Mouse (Mus musculus) kidney, embryonic 14.5 days (tissue): Measurements from ENCODE around the gene Khnyn. TPM values are rescaled to one million over a fixed set of nuclear protein-coding genes. Genes with fewer than 3 reads are reported as not detected.
A peak's percentile ranks its signal among the peaks of the same experiment; 100 is the strongest.

Experiments used
- ATAC-seq: fragments of 200-750 bp; cut with Nextera tagmentation; 2 replicates; pipeline ENCODE4 v1.8.0; 2017; ENCODE audit warnings: moderate number of reproducible peaks, mild to moderate bottlenecking, moderate TSS enrichment, moderate library complexity; ENCODE audit not compliant: low FRiP score, low TSS enrichment
- H3K27ac ChIP-seq: fragments of 300-500 bp; sonication (generic); 2 replicates; pipeline ENCODE4 v1.5.1; 2014; ENCODE audit warnings: low read depth, mild to moderate bottlenecking, low read length, moderate library complexity, mixed read lengths
- H3K27me3 ChIP-seq: fragments of 300-500 bp; sonication (generic); 2 replicates; pipeline ENCODE4 v1.6.1; 2014; ENCODE audit warnings: mild to moderate bottlenecking, low read length; ENCODE audit not compliant: control insufficient read depth, insufficient read depth
- H3K36me3 ChIP-seq: fragments of 300-500 bp; sonication (generic); 2 replicates; pipeline ENCODE4 v1.6.1; 2014; ENCODE audit warnings: low read length, mixed read lengths; ENCODE audit not compliant: control insufficient read depth, insufficient read depth
- H3K4me1 ChIP-seq: fragments of 300-500 bp; sonication (generic); 2 replicates; pipeline ENCODE4 v1.6.1; 2014; ENCODE audit warnings: low read length, mixed read lengths; ENCODE audit not compliant: control insufficient read depth, insufficient read depth
- H3K4me2 ChIP-seq: fragments of 300-500 bp; sonication (generic); replicated peaks from 2 replicates; pipeline ENCODE4 v1.6.1; 2014; ENCODE audit warnings: low read depth, mild to moderate bottlenecking, low read length
- H3K4me3 ChIP-seq: fragments of 300-500 bp; sonication (generic); 2 replicates; pipeline ENCODE4 v1.5.1; 2014; ENCODE audit warnings: mild to moderate bottlenecking, low read length
- H3K9ac ChIP-seq: fragments of 300-500 bp; sonication (generic); 2 replicates; pipeline ENCODE4 v1.6.1; 2014; ENCODE audit warnings: low read depth, mild to moderate bottlenecking, low read length, moderate library complexity
- H3K9me3 ChIP-seq: fragments of 300-500 bp; sonication (generic); 2 replicates; pipeline ENCODE4 v1.6.1; 2016; ENCODE audit warnings: low read length; ENCODE audit not compliant: control insufficient read depth
- WGBS: fragments of 180-500 bp; shearing (Covaris S2); extraction: QIAGEN DNeasy Blood & Tissue Kit; methylation state at CpG from one replicate; pipeline ENCODE4 v1.1.7; 2014; 5-methylcytosine and 5-hydroxymethylcytosine counted together
- polyA plus RNA-seq: library from polyadenylated mRNA; unstranded; fragments of >200 nt; fragmentation: Nextera tagmentation; extraction: Ambion mirVana; gene quantifications from 2 replicates; pipeline ENCODE4 v1.2.1, GENCODE M21; 2014

Gene Khnyn
- polyA plus RNA-seq, 1 experiment from 2014 or later, result 9.7 TPM

- H3K9me3 ChIP-seq, result no peaks in the 10 kb centered on the region
- 86% methylated on average over 14 of the region's 14 CpGs for WGBS
- H3K36me3 ChIP-seq, result peaks cover 93% of the 10 kb centered on the region
- peaks cover 8% of the 10 kb centered on the region; the same call in 1 of the 2 replicates for H3K4me1 ChIP-seq
- no peak overlapping the region for H3K4me3 ChIP-seq
- ATAC-seq, result no peak
- no peak overlapping the region for H3K4me2 ChIP-seq
- H3K9ac ChIP-seq, result no peak overlapping the region
- H3K27ac ChIP-seq, result no peak overlapping the region
- H3K27me3 ChIP-seq, result no peaks in the 10 kb centered on the region
These were observed 16.3 kb upstream of the Khnyn start for GRCm38 (mm10) chr14:55868230-55869026.

DNA sequence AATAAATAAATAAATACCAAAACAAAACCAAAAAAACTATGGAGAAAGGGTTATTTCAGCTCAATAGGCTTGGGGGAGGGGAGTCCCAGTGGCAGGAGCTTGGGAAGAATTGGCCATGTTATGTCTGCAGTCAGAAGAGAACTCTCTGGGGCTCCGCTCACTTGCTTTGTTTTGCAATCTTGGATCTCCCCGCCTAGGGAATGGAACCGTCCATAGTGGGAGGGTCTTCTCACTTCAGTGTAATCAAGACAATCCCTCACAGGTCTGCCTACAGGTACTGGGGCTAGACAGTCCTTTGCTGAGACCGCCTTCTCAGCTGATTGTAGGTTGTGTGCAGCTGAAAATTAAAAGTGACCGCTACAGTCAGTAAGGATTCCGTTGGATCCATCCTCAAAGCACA is 15.2 kb upstream of the Khnyn start:
- Histone ChIP-seq H3K4me1 (0 out of 2 replicates have a peak, but pooled peaks cover 9% of the 10 kb centered on the region), H3K9ac (no peak overlapping the region), H3K27me3 (no peaks in the 10 kb centered on the region), H3K27ac (no peak overlapping the region), H3K4me2 (no peak overlapping the region), H3K36me3 (peaks cover 83% of the 10 kb centered on the region), H3K9me3 (no peaks in the 10 kb centered on the region), H3K4me3 (no peak overlapping the region)
- WGBS, result over 99% methylated on average over 6 of the region's 6 CpGs
- no peak for ATAC-seq

GRCm38 (mm10) chr14:55872039-55872438 is 12.7 kb upstream of the Khnyn start:
- ATAC-seq, result no peak
- 0 out of 2 replicates have a peak, but pooled peaks cover 9% of the 10 kb centered on the region for H3K4me1 ChIP-seq
- no peak overlapping the region for H3K9ac ChIP-seq
- no peak overlapping the region for H3K27ac ChIP-seq
- no peaks in the 10 kb centered on the region for H3K9me3 ChIP-seq
- no peak overlapping the region for H3K4me2 ChIP-seq
- H3K4me3 ChIP-seq, result no peak overlapping the region
- H3K27me3 ChIP-seq, result no peaks in the 10 kb centered on the region
- 91% methylated on average over 12 of the region's 12 CpGs for WGBS
- peaks cover 58% of the 10 kb centered on the region for H3K36me3 ChIP-seq

DNA sequence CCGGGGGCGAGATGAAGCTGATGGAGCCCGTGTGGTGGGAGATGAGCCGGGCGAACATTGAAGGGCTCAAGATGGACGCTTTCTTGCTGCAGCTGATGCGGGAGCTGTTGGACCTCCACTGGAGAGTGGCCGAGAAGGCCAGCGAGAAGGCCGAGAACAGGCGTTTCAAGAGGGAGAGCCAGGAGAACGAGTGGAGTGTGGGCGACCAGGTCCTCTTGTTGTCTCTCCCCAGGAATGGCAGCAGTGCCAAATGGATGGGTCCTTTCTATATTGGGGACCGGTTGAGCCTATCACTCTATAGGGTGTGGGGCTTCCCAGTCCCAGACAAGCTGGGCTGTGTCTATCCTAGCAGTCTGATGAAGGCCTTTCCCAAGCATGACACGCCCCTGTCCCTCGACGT is 12.2 kb upstream of the Khnyn start:
- no peaks in the 10 kb centered on the region for H3K27me3 ChIP-seq
- peaks cover 54% of the 10 kb centered on the region for H3K36me3 ChIP-seq
- H3K27ac ChIP-seq, result no peak overlapping the region
- 90% methylated on average over 17 of the region's 17 CpGs for WGBS
- H3K4me1 ChIP-seq, result 0 out of 2 replicates have a peak, but pooled peaks cover 12% of the 10 kb centered on the region
- no peaks in the 10 kb centered on the region for H3K9me3 ChIP-seq
- 0 out of 2 replicates have a peak, but pooled peaks have one; percentile 14 for ATAC-seq
- no peak overlapping the region for H3K9ac ChIP-seq
- H3K4me2 ChIP-seq, result no peak overlapping the region
- H3K4me3 ChIP-seq, result no peak overlapping the region

DNA sequence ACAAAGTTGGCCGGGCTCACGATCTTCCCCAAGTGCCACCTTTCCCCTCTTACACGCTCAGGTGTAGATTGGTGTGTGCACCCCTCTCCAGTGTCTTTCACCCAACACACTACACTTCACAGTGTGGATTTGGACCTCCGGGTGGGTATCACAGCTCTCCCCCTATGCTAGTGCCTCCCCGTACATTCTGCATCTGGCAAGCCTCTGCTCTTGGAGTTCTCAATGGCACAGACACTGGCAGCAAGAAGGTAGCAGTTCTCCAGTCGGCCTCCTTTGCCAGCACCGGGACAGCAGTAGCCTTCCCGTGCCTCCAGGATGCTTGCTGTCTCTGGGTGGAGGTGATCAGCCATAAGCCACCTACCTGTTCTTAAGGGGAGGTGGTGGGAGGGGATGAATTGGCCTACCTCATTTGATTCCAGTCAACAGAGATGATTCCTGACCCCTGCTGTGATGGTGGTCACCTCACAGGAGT is 11.5 kb upstream of the Khnyn start:
- H3K9ac ChIP-seq, result peak overlapping the region; percentile 29; the same call in 1 of the 2 replicates
- no peak overlapping the region for H3K27ac ChIP-seq
- ATAC-seq, result no peak

DNA sequence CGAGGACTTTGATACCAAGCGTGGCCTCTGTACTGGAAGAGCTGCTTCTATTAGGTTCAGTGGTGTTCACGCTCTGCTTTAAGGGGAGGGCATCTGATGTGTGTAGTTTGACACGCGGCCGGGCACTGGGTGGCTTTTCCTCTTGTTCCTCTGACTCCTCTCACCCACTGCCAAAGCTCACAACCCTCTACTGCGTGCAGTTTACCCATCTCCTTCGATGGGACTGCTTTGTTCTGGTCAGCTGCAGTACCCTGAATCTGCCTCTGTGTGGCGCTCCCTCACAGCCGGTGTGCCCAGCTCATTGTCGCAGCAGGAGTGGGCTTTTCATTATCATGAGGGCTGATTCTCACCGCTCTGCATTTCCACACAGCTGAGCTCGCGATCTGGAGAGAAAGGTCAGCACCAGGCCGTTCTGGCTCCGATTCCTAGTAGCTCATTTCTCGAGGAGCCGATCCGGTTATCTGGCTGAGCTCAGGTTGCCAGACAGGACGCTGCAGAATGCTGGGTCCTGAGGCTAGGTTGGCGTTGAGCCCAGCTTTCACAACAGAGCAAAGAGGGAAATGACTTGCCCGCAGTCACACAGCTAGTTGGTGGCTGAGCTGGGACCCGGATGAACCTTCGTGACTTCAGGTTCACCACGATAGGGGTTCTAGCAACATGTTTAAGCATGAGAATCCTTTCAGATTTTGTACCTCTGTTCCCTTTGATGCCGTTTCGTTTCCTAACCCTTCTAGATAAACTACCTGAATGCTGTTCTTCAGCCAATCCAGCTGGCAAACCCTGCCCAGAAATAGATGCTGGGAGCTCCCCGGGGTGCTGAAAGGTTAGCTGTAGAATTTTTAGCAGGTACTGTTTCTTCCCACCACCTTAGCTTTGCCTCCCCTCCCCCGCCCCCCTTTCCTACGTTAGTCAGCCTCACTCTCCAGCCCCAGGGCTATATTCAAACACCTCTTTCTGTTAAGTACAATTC is 10.7 kb upstream of the Khnyn start:
- Histone ChIP-seq H3K4me3 (no peak overlapping the region), H3K27ac (no peak overlapping the region), H3K27me3 (no peaks in the 10 kb centered on the region), H3K36me3 (peaks cover 40% of the 10 kb centered on the region), H3K9me3 (no peaks in the 10 kb centered on the region), H3K9ac (peak overlapping the region; percentile 29; the same call in 1 of the 2 replicates), H3K4me2 (peak overlapping the region; percentile 26; the same call in 1 of the 2 replicates), H3K4me1 (peaks cover 22% of the 10 kb centered on the region)
- WGBS, result 15% methylated on average over 30 of the region's 30 CpGs
- ATAC-seq, result peak; percentile 43

More for the DNA sequence above, 11.5 kb upstream of the Khnyn start:
- WGBS, result 86% methylated on average over 8 of the region's 8 CpGs
- Histone ChIP-seq H3K4me3 (no peak overlapping the region), H3K36me3 (peaks cover 47% of the 10 kb centered on the region), H3K4me1 (peaks cover 18% of the 10 kb centered on the region; the same call in 1 of the 2 replicates), H3K27me3 (no peaks in the 10 kb centered on the region), H3K4me2 (no peak overlapping the region; the same call in 1 of the 2 replicates), H3K9me3 (no peaks in the 10 kb centered on the region)

- H3K4me1 ChIP-seq, result peaks cover 24% of the 10 kb centered on the region
These were observed 7.1 kb upstream of the Khnyn start for GRCm38 (mm10) chr14:55877469-55878315.

More at GRCm38 (mm10) chr14:55877469-55878315, 7.1 kb upstream of the Khnyn start:
- Histone ChIP-seq H3K4me2 (peak overlapping the region; percentile 36), H3K27me3 (no peaks in the 10 kb centered on the region), H3K27ac (peak overlapping the region; percentile 38; the same call in 1 of the 2 replicates), H3K36me3 (peaks cover 3% of the 10 kb centered on the region), H3K9me3 (no peaks in the 10 kb centered on the region), H3K9ac (peak overlapping the region; percentile 35; the same call in 1 of the 2 replicates), H3K4me3 (peak overlapping the region; percentile 20; the same call in 1 of the 2 replicates)
- WGBS, result 3% methylated on average over 14 of the region's 14 CpGs
- peak; percentile 55; the same call in 1 of the 2 replicates for ATAC-seq
